Mouse (Mus musculus) right cerebral cortex, postnatal 14 days (tissue): ENCODE results near the gene Rev3l.
"Not testable (repeated sequence)": the region's sequence is repeated elsewhere in the genome, so short reads cannot be mapped to it uniquely, and the experiment has no call there.

Experiments
- DNase-seq: peaks from one replicate; pipeline ENCODE4 v3.0.0; 2022

Rev3l gene

DNA sequence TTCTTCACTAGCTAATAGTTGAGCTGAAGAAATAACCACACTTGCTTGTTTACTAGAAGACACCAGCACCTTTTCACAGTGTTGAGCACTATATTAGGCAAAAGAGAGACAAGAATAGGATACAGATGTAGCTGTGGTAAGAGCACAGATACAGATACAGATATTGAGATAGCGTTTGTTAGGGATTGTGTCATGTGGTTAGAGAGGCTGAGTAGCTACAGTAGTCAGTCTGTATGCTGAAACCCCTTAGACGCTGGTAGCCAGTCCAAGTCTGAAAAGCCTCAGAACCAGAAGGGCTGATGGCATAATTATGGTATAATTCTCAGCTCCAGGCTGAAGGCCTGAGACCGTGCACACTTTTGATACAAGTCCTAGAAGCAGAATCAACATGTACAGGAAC lies 53.3 kb downstream of the Rev3l start:
- no peak for DNase-seq

DNA sequence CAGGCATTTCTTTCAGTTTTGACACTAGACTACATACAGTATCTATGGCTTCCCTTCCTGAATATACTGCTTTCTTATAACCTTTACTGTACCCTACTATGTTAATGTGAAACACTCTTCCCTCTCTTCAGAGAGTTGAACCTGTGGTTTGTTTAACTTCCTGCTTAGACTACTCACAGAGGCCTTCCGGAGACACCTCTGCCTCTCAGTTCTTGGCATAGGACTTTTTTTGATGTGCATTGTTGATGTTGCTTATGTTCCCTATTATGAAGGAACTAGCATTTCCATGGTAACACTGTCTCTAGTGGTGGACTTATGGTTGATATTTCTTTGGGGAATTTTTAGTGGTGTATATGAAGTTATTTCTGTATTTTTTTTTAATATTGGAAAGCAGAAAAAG lies 61.4 kb downstream of the Rev3l start:
- no peak for DNase-seq

DNA sequence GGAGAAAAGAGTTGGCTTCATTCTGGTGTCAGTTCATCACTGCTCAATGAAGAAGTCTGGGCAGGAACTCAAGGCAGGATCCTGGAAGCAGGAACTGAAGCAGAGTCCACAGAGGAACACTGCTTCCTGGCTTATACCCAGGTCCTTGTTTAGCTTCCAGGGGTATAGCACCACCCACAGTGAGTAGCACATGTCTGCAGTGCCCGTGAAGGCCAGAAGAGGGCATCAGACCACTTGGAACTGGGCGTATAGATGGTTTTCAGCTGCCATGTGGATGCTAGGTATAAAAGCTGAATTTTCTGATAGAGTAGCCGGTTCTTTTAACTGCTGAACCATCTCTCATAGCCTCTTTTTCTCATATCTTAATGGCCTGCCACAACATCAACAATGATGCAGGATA lies 79.6 kb downstream of the Rev3l start:
- peak; percentile 14 for DNase-seq

DNA sequence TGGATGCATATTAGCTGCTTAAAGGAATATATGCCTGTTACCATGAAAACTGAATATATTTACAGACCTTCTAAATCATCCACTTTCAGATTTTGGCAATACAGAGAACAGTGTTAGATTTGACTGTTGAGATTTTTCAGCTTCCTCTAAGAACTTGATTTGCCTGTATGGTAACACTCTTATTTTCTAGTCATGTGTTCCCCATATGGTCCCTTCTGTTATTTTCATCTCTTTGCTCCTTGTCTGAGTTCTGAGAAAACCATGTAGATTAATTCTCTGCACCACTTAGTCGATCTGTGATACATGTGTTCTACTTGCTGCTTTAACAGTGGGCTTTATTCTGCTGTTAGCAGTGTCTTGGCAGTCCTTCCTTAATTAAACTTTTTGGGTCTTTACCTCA lies 110.7 kb downstream of the Rev3l start:
- no peak for DNase-seq

DNA sequence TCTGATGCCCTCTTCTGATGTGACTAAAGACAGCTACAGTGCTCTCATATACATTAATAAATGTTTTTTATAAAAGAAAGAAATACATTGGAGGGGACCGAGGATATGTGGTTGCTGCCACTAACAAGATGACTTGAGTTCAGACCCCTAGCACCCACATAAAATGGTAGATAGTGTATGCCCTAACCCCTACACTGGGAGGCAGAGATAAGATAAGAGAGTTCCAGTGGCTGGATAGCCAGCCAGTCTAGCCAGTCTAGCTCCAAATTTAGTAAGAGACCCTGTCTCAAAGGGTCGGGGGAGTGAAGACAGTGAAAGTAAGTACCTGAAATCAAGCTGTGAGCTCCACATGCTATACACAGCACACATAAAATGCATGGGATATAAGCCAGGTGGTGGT lies 133.6 kb downstream of the Rev3l start:
- no peak for DNase-seq

DNA sequence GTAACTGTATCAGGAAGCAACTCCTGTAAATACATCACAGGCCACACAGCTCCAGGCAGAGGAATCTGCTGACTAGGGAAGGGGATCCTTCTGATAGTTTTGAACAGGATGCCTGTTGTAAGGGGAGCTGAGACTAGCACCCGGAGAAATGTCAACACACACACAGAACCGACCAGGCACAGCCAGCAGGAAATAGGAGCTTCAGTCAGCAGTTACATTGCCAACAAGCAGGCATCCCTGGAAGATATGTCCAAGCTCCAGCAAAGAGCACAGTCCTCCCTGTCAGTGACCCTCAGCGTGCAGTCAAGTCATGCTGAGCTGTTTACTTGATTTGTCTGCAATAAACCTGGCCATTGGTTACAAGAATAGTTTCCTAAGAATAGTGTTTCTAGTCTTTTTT lies 156.7 kb downstream of the Rev3l start:
- DNase-seq, result no peak

DNA sequence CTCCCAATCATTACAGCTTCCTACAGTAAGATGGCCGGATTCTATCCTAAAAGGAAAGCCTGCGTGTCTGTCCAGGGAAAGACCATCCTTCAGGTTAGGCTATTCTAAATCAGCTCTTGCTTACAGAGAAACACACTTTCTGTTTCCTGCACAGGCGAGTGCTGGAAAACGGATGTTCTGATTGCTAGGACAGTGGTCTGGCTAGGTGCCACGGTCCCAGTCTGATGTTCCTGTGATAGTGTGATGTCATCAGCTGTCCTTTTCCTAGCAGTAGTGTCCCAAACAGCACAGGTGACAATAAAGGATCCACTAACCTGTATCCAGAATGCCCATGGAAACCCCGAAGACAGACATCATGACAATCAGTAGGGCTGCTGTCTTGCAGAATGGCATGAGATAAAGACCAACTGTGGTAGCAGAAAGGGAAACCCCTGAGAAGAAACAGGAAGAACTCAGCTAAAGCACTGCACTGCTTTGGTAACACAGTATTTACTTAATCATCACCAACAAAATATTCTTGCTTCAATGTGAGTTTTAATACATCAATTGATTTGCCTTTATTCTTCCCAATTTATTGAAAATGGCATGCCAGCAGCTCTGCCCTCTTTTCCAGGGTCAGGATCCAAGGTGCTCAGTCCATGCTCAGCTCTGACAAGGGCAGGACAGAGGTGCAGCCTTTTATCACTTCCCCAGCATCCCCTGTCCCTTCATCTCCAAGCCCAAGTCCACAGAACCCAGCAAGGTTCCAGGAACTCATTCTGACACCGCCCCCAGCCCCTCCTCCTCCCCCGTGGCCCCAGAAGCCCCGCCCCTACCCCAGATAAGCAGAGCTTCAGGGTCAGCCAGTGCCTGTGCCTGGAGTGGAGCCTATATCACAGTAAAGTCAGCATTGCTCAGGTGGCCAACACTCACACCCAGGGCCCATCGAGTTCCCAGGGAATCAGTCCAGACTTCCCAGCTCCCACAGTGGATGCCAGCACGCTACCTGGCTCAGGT lies 162.1 kb downstream of the Rev3l start:
- DNase-seq, result no peak

DNA sequence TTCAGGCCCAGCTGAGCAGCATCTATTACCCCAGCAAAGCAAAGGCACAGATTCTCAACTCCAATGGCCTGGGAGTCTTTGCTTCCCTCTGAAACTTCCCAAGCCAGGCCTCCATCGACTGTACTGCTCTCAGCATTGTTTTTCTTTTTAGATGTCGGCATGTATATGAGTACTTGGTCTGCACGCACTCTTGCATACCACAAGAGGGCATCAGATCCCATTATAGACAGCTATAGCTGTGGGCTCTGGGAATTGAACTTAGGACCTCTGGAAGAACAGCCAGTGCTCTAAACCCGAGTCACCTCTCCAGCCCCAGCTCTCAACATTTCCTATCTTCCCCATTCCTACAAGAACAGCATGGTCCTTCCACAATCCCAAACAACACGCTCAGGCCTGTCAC lies 164.6 kb downstream of the Rev3l start:
- DNase-seq, result no peak

DNA sequence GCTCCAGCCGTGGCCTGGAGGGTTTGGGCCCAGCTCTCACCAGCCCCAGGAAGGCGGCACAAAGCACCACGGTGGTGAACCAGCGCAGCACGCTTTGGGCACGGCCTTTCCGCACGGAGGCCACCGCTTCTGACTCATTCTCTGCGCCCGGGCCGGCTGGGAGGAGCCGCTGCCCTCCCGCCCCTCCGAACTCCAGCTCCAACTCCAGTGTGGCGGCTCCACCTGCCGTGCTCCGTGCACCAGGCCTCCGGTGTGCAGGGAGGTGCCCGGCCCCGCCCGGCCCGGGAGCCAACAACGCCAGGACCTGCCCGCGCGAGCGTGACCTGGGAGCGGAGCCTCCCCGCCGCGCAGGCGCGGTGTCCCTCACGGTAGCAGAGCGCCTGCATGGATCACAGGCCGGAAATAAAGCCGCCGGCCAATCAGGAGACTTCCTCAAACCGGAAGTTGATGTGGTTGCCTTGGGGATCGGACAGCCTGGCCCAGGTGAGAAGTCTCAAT lies 167.0 kb downstream of the Rev3l start, which contains the start of gene Mfsd4b4:
Mfsd4b4 (minus strand) TSS at position 365 of the 498 bp plus-strand sequence.
- peak; percentile 79 for DNase-seq

DNA sequence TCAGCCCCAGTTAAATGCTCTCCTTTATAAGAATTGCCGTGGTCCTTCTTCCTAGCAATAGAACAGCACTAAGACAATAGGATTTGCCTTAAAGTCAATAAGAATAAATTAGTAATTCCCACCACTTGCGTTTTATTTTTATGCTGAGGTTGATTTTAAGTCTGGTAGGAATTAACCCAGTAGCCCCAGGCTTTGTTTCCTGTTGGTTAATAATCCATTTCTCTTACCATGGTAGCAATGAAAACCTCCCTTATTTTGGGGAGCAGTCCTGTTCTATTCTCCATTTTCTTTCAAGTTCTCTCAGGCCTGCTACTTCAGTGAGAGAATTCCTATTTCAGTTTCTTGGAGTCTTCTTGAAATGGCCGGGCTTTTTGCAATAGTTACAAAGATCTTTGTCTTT lies 172.3 kb downstream of the Rev3l start:
- no peak for DNase-seq

DNA sequence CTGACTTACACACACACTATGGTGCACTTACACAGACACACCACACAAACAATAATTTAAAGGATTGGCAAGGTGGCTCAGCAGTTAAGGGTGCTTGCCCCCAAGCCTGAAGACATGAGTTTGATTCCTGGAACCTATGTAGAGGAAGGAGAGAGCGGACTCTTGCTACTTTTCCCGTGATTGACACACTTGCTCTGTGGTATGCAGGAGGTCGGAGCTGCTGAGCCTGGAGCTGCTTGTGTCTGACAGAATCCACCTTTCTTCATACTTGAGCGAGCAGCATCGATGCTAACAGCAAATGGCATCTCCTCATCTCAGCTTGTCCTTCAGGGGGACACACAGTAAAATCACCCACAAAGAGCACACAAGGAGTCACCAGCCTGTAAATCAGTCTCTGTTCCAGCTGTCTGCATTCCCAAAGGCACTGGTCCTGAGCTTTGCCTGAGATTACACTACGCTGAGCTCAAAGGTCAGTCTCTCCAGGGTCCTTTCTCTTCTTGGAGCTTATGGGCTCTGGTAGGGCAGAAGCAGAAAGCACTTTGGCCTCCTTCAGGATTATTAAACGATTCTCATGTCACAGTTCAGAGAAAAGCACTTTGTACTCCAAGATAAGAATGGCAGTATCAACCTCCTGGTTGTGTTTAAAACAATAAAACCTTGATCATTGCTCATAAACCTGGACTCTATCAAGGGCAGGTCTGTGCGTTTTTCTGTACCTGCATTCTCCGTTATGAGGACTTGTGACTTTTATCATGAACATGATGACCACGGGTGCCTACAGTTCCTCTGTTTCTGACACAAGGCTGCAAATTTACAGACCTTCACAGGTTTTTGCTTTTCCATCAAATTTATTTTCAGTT lies 175.1 kb downstream of the Rev3l start:
- DNase-seq, result no peak

DNA sequence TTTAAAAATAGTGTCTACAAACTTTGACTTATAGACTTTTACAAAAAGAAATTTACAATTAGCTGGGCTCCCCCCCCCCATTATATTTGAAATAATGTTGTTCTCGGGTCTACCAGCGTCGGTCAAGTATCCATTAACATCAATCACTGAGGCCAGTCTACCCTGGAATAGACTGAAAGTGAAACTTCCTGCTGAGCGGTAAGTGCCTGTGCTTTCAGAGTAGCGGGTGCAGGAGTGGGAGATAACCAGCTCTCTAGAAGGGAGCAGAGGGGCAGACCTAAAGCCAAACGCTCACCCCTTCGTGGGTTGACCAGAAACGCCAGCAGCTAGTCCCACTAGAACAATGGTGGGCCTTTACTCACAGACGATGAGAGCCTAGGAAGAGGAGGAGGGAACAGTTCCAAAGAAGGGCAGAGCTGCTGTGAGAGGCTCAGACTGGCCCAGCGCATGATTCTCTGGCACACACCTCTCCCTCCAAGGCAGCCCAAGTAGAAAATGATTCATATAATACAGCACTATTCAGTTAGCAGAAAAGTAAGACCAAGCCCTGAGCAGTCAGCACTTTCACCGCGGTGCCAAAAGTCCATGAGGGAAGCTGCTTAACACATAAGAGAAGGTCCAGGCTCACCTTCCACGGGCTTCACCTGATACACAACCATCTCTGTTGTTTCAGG lies 177.0 kb downstream of the Rev3l start:
- DNase-seq, result no peak

DNA sequence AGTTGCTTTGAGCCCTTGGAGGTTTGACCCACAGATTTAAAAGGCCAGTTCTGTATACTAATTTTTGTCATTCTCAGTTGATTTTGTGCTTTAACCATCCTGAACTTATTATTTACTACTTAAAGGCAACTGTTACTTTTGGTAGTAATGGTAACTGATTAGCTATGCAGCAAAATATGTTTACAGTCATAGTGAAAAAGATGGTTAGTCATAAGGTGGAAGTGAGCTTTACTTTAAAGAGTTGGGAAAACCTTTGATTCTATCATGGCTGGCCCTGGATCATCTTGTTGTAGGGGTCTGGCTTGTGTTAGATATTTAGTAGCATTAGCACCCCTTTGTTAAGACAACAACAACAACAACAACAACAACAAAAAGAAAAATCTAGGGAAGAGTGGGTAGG lies 180.7 kb downstream of the Rev3l start:
- no peak for DNase-seq

DNA sequence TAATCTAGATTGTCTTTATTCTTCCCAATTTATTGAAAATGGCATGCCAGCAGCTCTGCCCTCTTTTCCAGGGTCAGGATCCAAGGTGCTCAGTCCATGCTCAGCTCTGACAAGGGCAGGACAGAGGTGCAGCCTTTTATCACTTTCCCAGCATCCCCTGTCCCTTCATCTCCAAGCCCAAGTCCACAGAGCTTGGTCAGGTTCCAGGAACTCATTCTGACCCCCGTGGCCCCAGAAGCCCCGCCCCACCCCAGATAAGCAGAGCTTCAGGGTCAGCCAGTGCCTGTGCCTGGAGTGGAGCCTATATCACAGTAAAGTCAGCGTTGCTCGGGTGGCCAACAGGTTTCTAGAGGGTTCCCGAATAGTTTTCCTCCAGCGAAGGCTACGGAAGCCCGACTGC lies 192.6 kb downstream of the Rev3l start:
- not testable (repeated sequence) for DNase-seq
